Comparison of ENCODE assay signal across 24 mouse cellular contexts in the genomic region with DNA sequence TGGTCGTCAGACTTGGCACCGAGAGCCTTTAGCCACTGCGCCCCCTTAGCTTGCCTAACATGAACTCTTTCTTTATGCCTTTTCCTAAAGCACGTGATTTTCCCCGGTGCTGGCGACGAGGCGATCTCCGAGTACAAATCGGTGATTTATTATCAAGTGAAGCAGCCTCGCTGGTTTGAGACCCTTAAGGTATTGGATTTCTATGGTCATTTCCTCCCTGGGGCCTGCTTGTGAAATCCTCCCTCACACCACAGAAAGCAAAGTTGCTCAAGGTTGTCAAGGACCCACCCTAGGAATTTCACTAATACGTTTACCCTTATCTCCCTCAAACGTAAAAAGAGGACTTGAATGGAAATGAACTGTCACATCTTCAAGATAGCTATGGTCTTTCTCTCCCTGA.
"Had no signal": no experiment of that assay in that cellular context is flagged by ENCODE, and none has a peak within 500 bp of the region (broad histone marks: within the 10 kb centered on the region; RNA-seq: fewer than 3 reads in every experiment).

No protein-coding gene starts in this region.

- H3K9me3 ChIP-seq: limb, embryonic 10.5 days; limb, embryonic 13.5 days; liver, embryonic 12.5 days; liver, embryonic 15.5 days; lung, embryonic 15.5 days; megakaryocyte, embryonic 14.5 days; midbrain, embryonic 12.5 days; midbrain, embryonic 15.5 days; neural tube, embryonic 12.5 days; neural tube, embryonic 15.5 days had no signal

- H3K4me1 ChIP-seq: limb, embryonic 10.5 days; limb, embryonic 13.5 days; liver, embryonic 12.5 days; liver, embryonic 15.5 days; lung, embryonic 15.5 days; megakaryocyte, embryonic 14.5 days; midbrain, embryonic 12.5 days; midbrain, embryonic 15.5 days; neural tube, embryonic 12.5 days; neural tube, embryonic 15.5 days had no signal

- H3K27me3 ChIP-seq: limb, embryonic 13.5 days; liver, embryonic 12.5 days; liver, embryonic 15.5 days; lung, embryonic 15.5 days; megakaryocyte, embryonic 14.5 days; midbrain, embryonic 12.5 days; midbrain, embryonic 15.5 days; neural tube, embryonic 12.5 days; neural tube, embryonic 15.5 days had no signal

- H3K27ac ChIP-seq: layer of hippocampus, adult 2 months; limb, embryonic 10.5 days; limb, embryonic 13.5 days; liver, embryonic 12.5 days; liver, embryonic 15.5 days; lung, embryonic 15.5 days; midbrain, embryonic 12.5 days; midbrain, embryonic 15.5 days; neural tube, embryonic 12.5 days; neural tube, embryonic 15.5 days; stomach, postnatal 0 days had no signal

- H3K4me2 ChIP-seq: limb, embryonic 13.5 days; liver, embryonic 12.5 days; liver, embryonic 15.5 days; lung, embryonic 15.5 days; midbrain, embryonic 12.5 days; midbrain, embryonic 15.5 days; neural tube, embryonic 12.5 days; neural tube, embryonic 15.5 days had no signal

- H3K9ac ChIP-seq: limb, embryonic 13.5 days; liver, embryonic 12.5 days; liver, embryonic 15.5 days; lung, embryonic 15.5 days; midbrain, embryonic 12.5 days; midbrain, embryonic 15.5 days; neural tube, embryonic 12.5 days; neural tube, embryonic 15.5 days had no signal

- DNase-seq: kidney, adult 11 months; kidney, postnatal 25 days; layer of hippocampus, adult 9-11 months; liver; lung, adult 18-20 months; lung, postnatal 10 days; lung, postnatal 36 days; right cerebral cortex, adult 18-20 months; right cerebral cortex, postnatal 14 days; right cerebral cortex, postnatal 4 days; thymus, adult 2 months; thymus, postnatal 14 days had no signal

- H3K4me3 ChIP-seq: layer of hippocampus, adult 2 months; limb, embryonic 10.5 days; limb, embryonic 13.5 days; liver, embryonic 12.5 days; liver, embryonic 15.5 days; lung, embryonic 15.5 days; megakaryocyte, embryonic 14.5 days; midbrain, embryonic 12.5 days; midbrain, embryonic 15.5 days; neural tube, embryonic 12.5 days; neural tube, embryonic 15.5 days had no signal

- ATAC-seq: liver, embryonic 12.5 days; midbrain, embryonic 15.5 days had no signal

- H3K36me3 ChIP-seq: neural tube, embryonic 15.5 days had no signal
